Mouse (Mus musculus): ENCODE measurements around the gene Stx8.

- TF ChIP-seq MYOG (IDR thresholded peaks at IDR 0.05; ENCODE audit: control insufficient read depth, extremely low read depth, insufficient read length) (no peak), USF1 (IDR thresholded peaks at IDR 0.05; ENCODE audit: low read depth) (no peak), MYOD1 (IDR thresholded peaks at IDR 0.05; ENCODE audit: control insufficient read depth, insufficient read length, low read depth) (no peak)
Observed at GRCm38 (mm10) chr11:68091975-68092759, 126.2 kb downstream of the Stx8 start.
